10 mouse cellular contexts compared by ENCODE assay signal in genomic region chr2:131372276-131372877, GRCm38 (mm10).
"Had no signal": no experiment of that assay in that cellular context is flagged by ENCODE, and none has a peak within 500 bp of the region (broad histone marks: within the 10 kb centered on the region; RNA-seq: fewer than 3 reads in every experiment).

No protein-coding gene starts in this region.

- H3K4me3 ChIP-seq: left cerebral cortex, adult 2 months; limb, embryonic 10.5 days; liver, embryonic 15.5 days; midbrain, embryonic 13.5 days had no signal

- H3K27ac ChIP-seq: limb, embryonic 10.5 days; liver, embryonic 15.5 days; midbrain, embryonic 13.5 days had no signal

- H3K36me3 ChIP-seq: limb, embryonic 10.5 days; liver, embryonic 15.5 days; midbrain, embryonic 13.5 days had no signal

- H3K27me3 ChIP-seq: liver, embryonic 15.5 days; midbrain, embryonic 13.5 days had no signal

- H3K4me1 ChIP-seq: limb, embryonic 10.5 days; liver, embryonic 15.5 days; midbrain, embryonic 13.5 days had no signal

- DNase-seq: kidney, postnatal 10 days; lung, adult 2 months; lung, postnatal 36 days; right cerebral cortex, adult 18-20 months; spleen, adult 18-20 months; thymus, postnatal 36 days had no signal
